Comparison of ENCODE assay signal across 15 mouse cellular contexts in genomic region chr5:119887381-119887780, GRCm38 (mm10).
DNase-seq lines count a peak whose midpoint lies in the region.
"Had no signal": no experiment of that assay in that cellular context is flagged by ENCODE, and none has a peak within 500 bp of the region (broad histone marks: within the 10 kb centered on the region; RNA-seq: fewer than 3 reads in every experiment).

No protein-coding gene starts in this region.

- peak; percentile 3 for DNase-seq in right cerebral cortex, adult 18-20 months
- DNase-seq in right cerebral cortex, postnatal 14 days, result no peak
- DNase-seq in Muller cell, postnatal 12 days (ENCODE audit: inconsistent ontology term), result peak; percentile 71
- peak; percentile 15 for DNase-seq in brain, adult 2 months (ENCODE audit: low read depth, low spot score)
- no peak for DNase-seq in urinary bladder, adult 18-20 months (ENCODE audit: low spot score in 2 of 2)
- DNase-seq in thymus, postnatal 4 days, result no peak
- DNase-seq: adrenal gland, adult 8-10 months; adrenal gland, postnatal 25 days; cerebellum, adult 18-20 months; cerebellum, adult 9-10 months; cerebellum, postnatal 14 days; gastrocnemius, postnatal 25 days; heart, adult 18-20 months; heart, postnatal 10 days; heart, postnatal 36 days had no signal

Comparison
In these comparisons a context has a peak if more than half of its experiments do, and no peak if none do; other contexts are left out.
1. DNase-seq: peak in right cerebral cortex, adult 18-20 months (single experiment), Muller cell, postnatal 12 days (single experiment) and brain, adult 2 months (single experiment); none in right cerebral cortex, postnatal 14 days (single experiment), urinary bladder, adult 18-20 months (0 of 2) and thymus, postnatal 4 days (single experiment).